Mouse (Mus musculus) heart, postnatal 4 days (tissue): Measurements from ENCODE around the gene Gm13277. TPM values are rescaled to one million over a fixed set of nuclear protein-coding genes. Genes with fewer than 3 reads are reported as not detected.
A peak's percentile ranks its signal among the peaks of the same experiment; 100 is the strongest.
"Not testable (repeated sequence)": the region's sequence is repeated elsewhere in the genome, so short reads cannot be mapped to it uniquely, and the experiment has no call there.

ENCODE experiments used
- DNase-seq: peaks from one replicate; pipeline ENCODE4 v3.0.0; 2021
- total RNA-seq, 2 experiments: library from RNA; stranded (reverse); gene quantifications; 2 replicates each; pipeline ENCODE4 v1.2.3; 2021

Gm13277 gene
- total RNA-seq, 2 experiments from 2014 or later: not detected

DNA sequence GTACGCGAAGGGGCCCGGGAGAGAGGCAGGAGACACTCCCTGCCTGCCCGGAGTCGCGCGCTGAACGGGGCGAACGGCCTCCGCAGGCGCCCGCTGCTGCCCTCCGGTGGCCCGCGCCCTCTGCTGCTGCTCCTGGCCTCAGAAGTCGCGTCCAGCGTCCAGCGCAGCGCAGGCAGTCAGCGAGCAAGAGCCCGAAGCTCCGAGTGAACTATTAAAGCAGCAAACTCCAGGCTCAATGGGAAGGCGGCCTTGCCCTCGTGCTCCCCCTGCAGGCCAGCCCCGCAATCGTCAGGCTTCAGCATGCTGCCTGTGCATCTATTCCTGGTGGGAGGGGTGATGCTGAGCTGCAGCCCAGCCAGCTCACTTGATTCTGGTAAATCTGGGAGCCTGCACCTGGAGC is 2.8 kb downstream of the Gm13277 start, which contains the start of gene Gm13278:
TSS of gene Gm13278 (plus strand) at position 301 of the 400 bp plus-strand sequence.
- not testable (repeated sequence) for DNase-seq

DNA sequence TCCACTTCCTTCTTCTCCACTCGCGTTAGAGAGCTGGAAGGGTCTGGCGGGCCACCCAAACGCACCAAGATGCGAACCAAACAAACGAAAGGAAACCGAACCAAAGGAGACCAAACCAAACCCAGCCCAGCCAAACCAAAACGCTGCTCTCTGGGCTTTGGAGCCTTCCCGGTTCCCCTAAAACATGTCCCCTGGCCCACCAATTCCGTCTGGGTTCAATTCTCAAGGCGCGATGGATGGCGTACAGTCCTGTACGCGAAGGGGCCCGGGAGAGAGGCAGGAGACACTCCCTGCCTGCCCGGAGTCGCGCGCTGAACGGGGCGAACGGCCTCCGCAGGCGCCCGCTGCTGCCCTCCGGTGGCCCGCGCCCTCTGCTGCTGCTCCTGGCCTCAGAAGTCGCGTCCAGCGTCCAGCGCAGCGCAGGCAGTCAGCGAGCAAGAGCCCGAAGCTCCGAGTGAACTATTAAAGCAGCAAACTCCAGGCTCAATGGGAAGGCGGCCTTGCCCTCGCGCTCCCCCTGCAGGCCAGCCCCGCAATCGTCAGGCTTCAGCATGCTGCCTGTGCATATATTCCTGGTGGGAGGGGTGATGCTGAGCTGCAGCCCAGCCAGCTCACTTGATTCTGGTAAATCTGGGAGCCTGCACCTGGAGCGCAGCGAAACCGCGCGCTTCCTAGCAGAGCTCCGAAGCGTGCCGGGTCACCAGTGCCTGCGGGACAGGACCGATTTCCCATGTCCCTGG is 5.7 kb downstream of the Gm13277 start, which contains the start of gene Gm13275:
TSS of gene Gm13275 (plus strand) at position 552 of the 740 bp plus-strand sequence.
- peak; percentile 79 for DNase-seq

DNA sequence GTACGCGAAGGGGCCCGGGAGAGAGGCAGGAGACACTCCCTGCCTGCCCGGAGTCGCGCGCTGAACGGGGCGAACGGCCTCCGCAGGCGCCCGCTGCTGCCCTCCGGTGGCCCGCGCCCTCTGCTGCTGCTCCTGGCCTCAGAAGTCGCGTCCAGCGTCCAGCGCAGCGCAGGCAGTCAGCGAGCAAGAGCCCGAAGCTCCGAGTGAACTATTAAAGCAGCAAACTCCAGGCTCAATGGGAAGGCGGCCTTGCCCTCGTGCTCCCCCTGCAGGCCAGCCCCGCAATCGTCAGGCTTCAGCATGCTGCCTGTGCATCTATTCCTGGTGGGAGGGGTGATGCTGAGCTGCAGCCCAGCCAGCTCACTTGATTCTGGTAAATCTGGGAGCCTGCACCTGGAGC is 8.7 kb downstream of the Gm13277 start, which contains the start of gene Gm13279:
TSS of gene Gm13279 (plus strand) at position 301 of the 400 bp plus-strand sequence.
- DNase-seq: not testable (repeated sequence)

DNA sequence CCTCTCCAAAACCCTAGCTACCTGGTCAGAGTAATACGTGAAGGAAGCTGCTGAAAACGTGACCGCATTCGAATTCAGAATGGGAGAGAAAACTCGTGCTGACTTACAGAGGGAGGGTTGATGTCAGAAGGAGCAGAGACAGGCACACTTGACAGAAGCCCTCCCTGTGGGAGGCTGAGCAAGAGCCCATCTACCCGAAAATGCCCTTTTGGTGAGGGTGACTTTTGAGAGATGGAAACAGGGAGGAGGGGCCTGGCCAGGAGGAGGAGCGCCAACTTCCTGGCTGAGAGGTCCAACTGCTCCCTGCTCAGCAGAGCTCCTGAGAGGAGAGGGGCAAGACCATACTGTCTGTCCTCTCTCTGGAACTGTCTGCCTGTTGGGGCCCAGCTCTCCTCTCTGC is 10.9 kb downstream of the Gm13277 start, which contains the start of gene Gm13285:
TSS of gene Gm13285 (plus strand) at position 301 of the 400 bp plus-strand sequence.
- not testable (repeated sequence) for DNase-seq

DNA sequence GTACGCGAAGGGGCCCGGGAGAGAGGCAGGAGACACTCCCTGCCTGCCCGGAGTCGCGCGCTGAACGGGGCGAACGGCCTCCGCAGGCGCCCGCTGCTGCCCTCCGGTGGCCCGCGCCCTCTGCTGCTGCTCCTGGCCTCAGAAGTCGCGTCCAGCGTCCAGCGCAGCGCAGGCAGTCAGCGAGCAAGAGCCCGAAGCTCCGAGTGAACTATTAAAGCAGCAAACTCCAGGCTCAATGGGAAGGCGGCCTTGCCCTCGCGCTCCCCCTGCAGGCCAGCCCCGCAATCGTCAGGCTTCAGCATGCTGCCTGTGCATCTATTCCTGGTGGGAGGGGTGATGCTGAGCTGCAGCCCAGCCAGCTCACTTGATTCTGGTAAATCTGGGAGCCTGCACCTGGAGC is 14.5 kb downstream of the Gm13277 start, which contains the start of gene Gm13287:
TSS of gene Gm13287 (plus strand) at position 301 of the 400 bp plus-strand sequence.
- DNase-seq: not testable (repeated sequence)

DNA sequence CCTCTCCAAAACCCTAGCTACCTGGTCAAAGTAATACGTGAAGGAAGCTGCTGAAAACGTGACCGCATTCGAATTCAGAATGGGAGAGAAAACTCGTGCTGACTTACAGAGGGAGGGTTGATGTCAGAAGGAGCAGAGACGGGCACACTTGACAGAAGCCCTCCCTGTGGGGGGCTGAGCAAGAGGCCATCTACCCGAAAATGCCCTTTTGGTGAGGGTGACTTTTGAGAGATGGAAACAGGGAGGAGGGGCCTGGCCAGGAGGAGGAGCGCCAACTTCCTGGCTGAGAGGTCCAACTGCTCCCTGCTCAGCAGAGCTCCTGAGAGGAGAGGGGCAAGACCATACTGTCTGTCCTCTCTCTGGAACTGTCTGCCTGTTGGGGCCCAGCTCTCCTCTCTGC is 16.8 kb downstream of the Gm13277 start, which contains the start of gene Gm13288:
TSS of gene Gm13288 (plus strand) at position 301 of the 400 bp plus-strand sequence.
- DNase-seq: not testable (repeated sequence)

DNA sequence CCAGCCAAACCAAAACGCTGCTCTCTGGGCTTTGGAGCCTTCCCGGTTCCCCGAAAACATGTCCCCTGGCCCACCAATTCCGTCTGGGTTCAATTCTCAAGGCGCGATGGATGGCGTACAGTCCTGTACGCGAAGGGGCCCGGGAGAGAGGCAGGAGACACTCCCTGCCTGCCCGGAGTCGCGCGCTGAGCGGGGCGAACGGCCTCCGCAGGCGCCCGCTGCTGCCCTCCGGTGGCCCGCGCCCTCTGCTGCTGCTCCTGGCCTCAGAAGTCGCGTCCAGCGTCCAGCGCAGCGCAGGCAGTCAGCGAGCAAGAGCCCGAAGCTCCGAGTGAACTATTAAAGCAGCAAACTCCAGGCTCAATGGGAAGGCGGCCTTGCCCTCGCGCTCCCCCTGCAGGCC is 17.3 kb downstream of the Gm13277 start:
- peak; percentile 50 for DNase-seq

DNA sequence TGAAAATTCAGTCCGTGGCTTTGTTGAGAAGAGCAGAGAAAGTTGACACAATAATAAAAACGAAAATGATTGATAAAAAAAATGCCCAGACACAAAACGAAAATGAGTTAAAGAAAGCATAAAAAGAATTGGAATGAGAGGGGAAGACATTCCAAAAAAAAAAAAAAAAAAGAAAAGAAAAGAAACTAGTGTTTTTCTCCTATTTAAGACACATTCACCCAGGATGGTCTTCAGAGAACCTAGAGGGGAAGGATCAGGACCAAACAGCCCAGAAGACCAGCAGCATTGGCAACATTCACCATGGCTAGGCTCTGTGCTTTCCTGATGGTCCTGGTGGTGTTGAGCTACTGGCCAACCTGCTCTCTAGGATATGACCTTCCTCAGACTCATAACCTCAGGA is 27.5 kb downstream of the Gm13277 start, which contains the start of gene Ifna7:
TSS of gene Ifna7 (plus strand) at position 301 of the 400 bp plus-strand sequence.
- DNase-seq: no peak

DNA sequence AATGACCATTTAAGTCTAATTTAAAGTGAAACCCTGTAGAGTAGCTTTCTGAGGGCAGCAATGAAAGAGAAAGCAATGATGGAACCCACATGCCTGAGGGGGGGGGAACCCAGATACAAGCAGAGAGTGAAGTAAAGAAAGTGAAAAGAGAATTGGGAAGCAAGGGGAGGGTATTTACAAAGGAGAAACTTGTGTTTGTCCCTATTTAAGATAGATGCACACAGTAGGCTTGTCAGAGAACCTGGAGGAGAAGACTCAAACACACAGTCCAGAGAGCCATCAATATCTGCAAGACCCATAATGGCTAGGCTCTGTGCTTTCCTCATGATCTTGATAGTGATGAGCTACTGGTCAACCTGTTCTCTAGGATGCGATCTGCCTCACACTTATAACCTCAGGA is 31.2 kb downstream of the Gm13277 start, which contains the start of gene Ifna11:
TSS of gene Ifna11 (plus strand) at position 301 of the 400 bp plus-strand sequence.
- DNase-seq: no peak

DNA sequence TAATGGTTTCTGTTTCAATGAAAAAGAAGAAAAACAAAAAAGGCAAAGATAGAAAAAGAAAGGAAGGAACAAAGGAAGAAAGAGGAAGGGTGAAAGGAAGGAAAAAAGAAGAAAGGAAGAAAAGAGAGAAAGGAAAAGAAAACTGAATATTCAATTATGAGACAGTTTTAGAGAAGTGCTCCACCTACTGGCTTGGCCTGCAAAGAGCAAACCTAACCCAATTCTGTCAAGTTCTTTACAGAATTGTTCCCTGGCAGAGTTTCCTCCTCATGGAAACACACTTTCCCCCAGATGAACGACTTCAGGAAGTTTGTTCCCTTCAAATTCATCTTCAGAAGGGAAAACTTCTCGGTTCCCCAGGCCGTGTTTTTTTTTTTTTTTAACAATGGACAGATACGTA is 34.6 kb downstream of the Gm13277 start:
- no peak for DNase-seq

DNA sequence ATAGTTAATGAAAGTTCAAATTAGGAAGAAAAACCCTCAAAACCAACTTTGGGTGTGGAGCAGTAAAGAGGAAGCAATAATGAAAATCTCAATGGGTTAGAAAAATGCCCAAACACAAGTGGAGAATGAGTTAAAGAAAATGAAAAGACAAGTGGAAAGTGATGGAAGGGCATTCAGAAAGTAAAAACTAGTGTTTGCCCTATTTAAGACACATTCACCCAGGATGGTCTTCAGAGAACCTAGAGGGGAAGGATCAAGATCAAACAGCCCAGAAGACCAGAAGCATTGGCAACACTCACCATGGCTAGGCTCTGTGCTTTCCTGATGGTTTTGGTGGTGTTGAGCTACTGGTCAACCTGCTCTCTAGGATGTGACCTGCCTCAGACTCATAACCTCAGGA is 38.7 kb downstream of the Gm13277 start, which contains the start of gene Ifna6:
TSS of gene Ifna6 (plus strand) at position 301 of the 400 bp plus-strand sequence.
- not testable (repeated sequence) for DNase-seq

DNA sequence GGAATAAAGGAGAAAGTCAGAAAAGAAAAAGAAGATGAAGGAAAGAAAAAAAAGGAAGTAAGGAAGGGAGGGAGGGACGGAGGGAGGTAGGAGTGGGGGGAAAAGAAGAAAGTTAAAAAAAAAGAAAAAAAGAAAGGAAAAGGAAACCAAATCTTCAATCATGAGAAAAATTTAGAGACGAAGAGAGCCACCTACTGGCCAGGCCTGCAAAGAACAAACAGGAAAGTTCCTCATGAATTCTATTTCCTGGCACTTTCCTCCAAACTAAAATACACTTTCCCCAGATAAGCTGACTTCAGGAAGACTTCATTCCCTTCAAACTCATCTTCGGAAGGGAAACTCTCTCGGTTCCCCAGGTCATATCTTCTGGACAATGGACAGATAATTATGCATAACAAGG is 42.1 kb downstream of the Gm13277 start:
- DNase-seq: peak; percentile 21

DNA sequence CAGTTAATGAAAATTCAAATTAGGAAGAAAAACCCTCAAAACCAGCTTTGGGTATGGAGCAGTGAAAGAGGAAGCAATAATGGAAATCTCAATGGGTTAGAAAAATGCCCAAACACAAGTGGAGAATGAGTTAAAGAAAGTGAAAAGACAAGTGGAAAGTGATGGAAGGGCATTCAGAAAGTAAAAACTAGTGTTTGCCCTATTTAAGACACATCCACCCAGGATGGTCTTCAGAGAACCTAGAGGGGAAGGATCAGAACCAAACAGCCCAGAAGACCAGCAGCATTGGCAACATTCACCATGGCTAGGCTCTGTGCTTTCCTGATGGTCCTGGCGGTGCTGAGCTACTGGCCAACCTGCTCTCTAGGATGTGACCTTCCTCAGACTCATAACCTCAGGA is 46.8 kb downstream of the Gm13277 start, which contains the start of gene Ifna5:
TSS of gene Ifna5 (plus strand) at position 301 of the 400 bp plus-strand sequence.
- DNase-seq: not testable (repeated sequence)

Other genes starting within 250 kb of the Gm13277 start
- gene Ifna15, start 230.4 kb upstream of the Gm13277 start, total RNA-seq: not detected
- not detected for gene Ifna14, start 216.8 kb upstream of the Gm13277 start, total RNA-seq
- not detected for gene Ifna9, start 196.2 kb upstream of the Gm13277 start, total RNA-seq
- not detected for gene Ifna12, start 185.3 kb upstream of the Gm13277 start, total RNA-seq
- not detected for gene C87499, start 154.2 kb upstream of the Gm13277 start, total RNA-seq
- not detected for gene Ifna13, start 144.2 kb upstream of the Gm13277 start, total RNA-seq
- not detected for gene Ifna16, start 111.7 kb upstream of the Gm13277 start, total RNA-seq
- not detected for gene Ifna2, start 104.7 kb upstream of the Gm13277 start, total RNA-seq
- gene Ifnab, start 97.3 kb upstream of the Gm13277 start, total RNA-seq: not detected
- gene Gm26566, start 66.8 kb upstream of the Gm13277 start, total RNA-seq: under 1 TPM; 0.36 to 0.52 TPM
- gene Klhl9, start 66.2 kb upstream of the Gm13277 start, total RNA-seq: 10 to 100 TPM; 89.6 to 91.9 TPM
- not detected for gene Gm13271, start 33.8 kb upstream of the Gm13277 start, total RNA-seq
- not detected for gene Gm13283, start 28.5 kb upstream of the Gm13277 start, total RNA-seq
- not detected for gene Gm13290, start 14.8 kb upstream of the Gm13277 start, total RNA-seq
- not detected for gene Gm13289, start 11.7 kb upstream of the Gm13277 start, total RNA-seq
- not detected for gene Gm13272, start 8.8 kb upstream of the Gm13277 start, total RNA-seq
- under 1 TPM in 1 of 2 experiments, not detected in 1; 0.23 TPM for gene Ifnz, start 6.5 kb upstream of the Gm13277 start, total RNA-seq
- gene Gm13276, start 2.9 kb upstream of the Gm13277 start, total RNA-seq: not detected
- not detected for gene Gm13278, start 2.9 kb downstream of the Gm13277 start, total RNA-seq
- gene Gm13275, start 5.9 kb downstream of the Gm13277 start, total RNA-seq: not detected
- not detected for gene Gm13279, start 8.8 kb downstream of the Gm13277 start, total RNA-seq
- gene Gm13285, start 11.0 kb downstream of the Gm13277 start, total RNA-seq: under 1 TPM in 1 of 2 experiments, not detected in 1; 0.31 TPM
- gene Gm13287, start 14.6 kb downstream of the Gm13277 start, total RNA-seq: not detected
- under 1 TPM in 1 of 2 experiments, not detected in 1; 0.14 TPM for gene Gm13288, start 16.9 kb downstream of the Gm13277 start, total RNA-seq
- gene Ifna7, start 27.6 kb downstream of the Gm13277 start, total RNA-seq: not detected
- not detected for gene Ifna11, start 31.3 kb downstream of the Gm13277 start, total RNA-seq
- gene Ifna6, start 38.8 kb downstream of the Gm13277 start, total RNA-seq: not detected
- not detected for gene Ifna5, start 46.9 kb downstream of the Gm13277 start, total RNA-seq
- gene Ifna4, start 53.2 kb downstream of the Gm13277 start, total RNA-seq: not detected
- not detected for gene Ifna1, start 61.5 kb downstream of the Gm13277 start, total RNA-seq
- gene Ifne, start 91.6 kb downstream of the Gm13277 start, total RNA-seq: not detected